In the genomic region with DNA sequence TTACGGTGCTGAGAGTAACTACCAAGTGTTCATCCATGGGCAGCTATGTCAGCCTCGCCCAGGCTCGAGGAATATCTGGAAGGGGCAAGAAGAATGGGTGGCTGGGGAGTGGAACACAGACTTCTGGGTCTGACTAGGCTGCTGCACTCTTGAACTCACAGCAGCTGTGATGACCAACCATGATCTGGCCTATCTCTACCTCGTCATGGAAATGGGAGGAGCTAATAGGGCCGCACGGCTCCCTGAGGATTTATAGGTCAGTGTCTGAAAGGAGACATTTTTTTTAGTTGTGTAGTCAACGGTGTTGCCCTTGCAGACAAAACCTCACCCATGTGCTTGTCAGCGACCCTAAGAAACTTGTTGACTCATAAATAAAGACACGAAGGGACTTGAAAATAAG, we compare ENCODE assay signal across 34 mouse cellular contexts. TPM values are rescaled to one million over a fixed set of nuclear protein-coding genes. Genes with fewer than 3 reads are reported as not detected.
"Had no signal": no experiment of that assay in that cellular context is flagged by ENCODE, and none has a peak within 500 bp of the region (broad histone marks: within the 10 kb centered on the region; RNA-seq: fewer than 3 reads in every experiment).

No protein-coding gene starts in this region.

- H3K4me1 ChIP-seq: liver, embryonic 12.5 days; liver, embryonic 15.5 days had no signal

- H3K4me3 ChIP-seq: limb, embryonic 10.5 days; limb, embryonic 12.5 days; limb, embryonic 13.5 days; limb, embryonic 15.5 days; liver, embryonic 12.5 days; liver, embryonic 13.5 days; liver, embryonic 15.5 days; lung, embryonic 15.5 days; megakaryocyte, embryonic 14.5 days; midbrain, embryonic 10.5 days; midbrain, embryonic 12.5 days; midbrain, embryonic 13.5 days; midbrain, embryonic 15.5 days; myocyte; neural tube, embryonic 12.5 days had no signal

- H3K27ac ChIP-seq: limb, embryonic 10.5 days; liver, embryonic 12.5 days; liver, embryonic 13.5 days; liver, embryonic 14.5 days; liver, embryonic 15.5 days; lung, embryonic 15.5 days; macrophage; midbrain, embryonic 10.5 days; midbrain, embryonic 12.5 days; midbrain, embryonic 13.5 days; midbrain, embryonic 15.5 days; neural tube, embryonic 12.5 days had no signal

- DNase-seq: left cerebral cortex, postnatal 4 days; liver; liver, embryonic 13.5 days; liver, postnatal 0 days; lung, adult 18-20 months; lung, adult 2 months; lung, embryonic 14.5 days; lung, postnatal 10 days; lung, postnatal 14 days; lung, postnatal 36 days; lung, postnatal 4 days; midbrain, embryonic 14.5 days had no signal

- H3K4me2 ChIP-seq: limb, embryonic 12.5 days; limb, embryonic 13.5 days; limb, embryonic 15.5 days; liver, embryonic 11.5 days; liver, embryonic 12.5 days; liver, embryonic 13.5 days; liver, embryonic 15.5 days; lung, embryonic 14.5 days; lung, embryonic 15.5 days; midbrain, embryonic 11.5 days; midbrain, embryonic 12.5 days; midbrain, embryonic 13.5 days; midbrain, embryonic 15.5 days; neural tube, embryonic 12.5 days had no signal

- H3K36me3 ChIP-seq: liver, embryonic 13.5 days; liver, embryonic 15.5 days; lung, embryonic 15.5 days had no signal

- H3K9me3 ChIP-seq: limb, embryonic 10.5 days; limb, embryonic 12.5 days; limb, embryonic 13.5 days; limb, embryonic 15.5 days; liver, embryonic 12.5 days; liver, embryonic 13.5 days; liver, embryonic 15.5 days; lung, embryonic 15.5 days; midbrain, embryonic 10.5 days; midbrain, embryonic 12.5 days; midbrain, embryonic 13.5 days; midbrain, embryonic 15.5 days; neural tube, embryonic 12.5 days had no signal

- ATAC-seq: liver, embryonic 12.5 days; liver, postnatal 0 days; lung, postnatal 0 days; midbrain, embryonic 13.5 days; midbrain, embryonic 15.5 days; midbrain, embryonic 16.5 days had no signal

- H3K9ac ChIP-seq: limb, embryonic 12.5 days; limb, embryonic 13.5 days; limb, embryonic 15.5 days; liver, embryonic 12.5 days; liver, embryonic 13.5 days; liver, embryonic 14.5 days; liver, embryonic 15.5 days; liver, postnatal 0 days; lung, embryonic 14.5 days; lung, embryonic 15.5 days; midbrain, embryonic 12.5 days; midbrain, embryonic 13.5 days; midbrain, embryonic 15.5 days; neural tube, embryonic 12.5 days had no signal

- H3K27me3 ChIP-seq: limb, embryonic 12.5 days; limb, embryonic 13.5 days; limb, embryonic 15.5 days; liver, embryonic 12.5 days; liver, embryonic 13.5 days; liver, embryonic 15.5 days; lung, embryonic 15.5 days; midbrain, embryonic 12.5 days; midbrain, embryonic 13.5 days; midbrain, embryonic 15.5 days; neural tube, embryonic 12.5 days had no signal

RNA-seq across cellular contexts. Expression of a gene that starts 15.9 kb away (rescaled TPM):
- total RNA-seq: monocyte, adult 5-6 weeks had no signal

RNA-seq across cellular contexts. Expression of a gene that starts 30.3 kb away (rescaled TPM):
- total RNA-seq: megakaryocyte, adult 5-6 weeks; monocyte, adult 5-6 weeks had no signal
- polyA plus RNA-seq: macrophage had no signal
